Mouse (Mus musculus) midbrain, embryonic 16.5 days (tissue): ENCODE results near the gene Mphosph9. TPM values are rescaled to one million over a fixed set of nuclear protein-coding genes. Genes with fewer than 3 reads are reported as not detected.
"Not testable (repeated sequence)": the region's sequence is repeated elsewhere in the genome, so short reads cannot be mapped to it uniquely, and the experiment has no call there.

Experiments used
- ATAC-seq: fragments of 200-750 bp; cut with Nextera tagmentation; 2 replicates; pipeline ENCODE4 v1.8.0; 2017; ENCODE audit warnings: moderate TSS enrichment
- H3K27ac ChIP-seq: fragments of 300-500 bp; sonication (generic); 2 replicates; pipeline ENCODE4 v1.5.1; 2014; ENCODE audit warnings: mild to moderate bottlenecking, low read length, mixed read lengths
- H3K27me3 ChIP-seq: fragments of 300-500 bp; sonication (generic); 2 replicates; pipeline ENCODE4 v1.6.1; 2014; ENCODE audit warnings: low read depth, low read length, mixed read lengths; ENCODE audit not compliant: control insufficient read depth, insufficient read depth
- H3K36me3 ChIP-seq: fragments of 300-500 bp; sonication (generic); 2 replicates; pipeline ENCODE4 v1.6.1; 2014; ENCODE audit warnings: mild to moderate bottlenecking, low read length, moderate library complexity, mixed read lengths; ENCODE audit not compliant: control insufficient read depth, insufficient read depth
- H3K4me1 ChIP-seq: fragments of 300-500 bp; sonication (generic); 2 replicates; pipeline ENCODE4 v1.6.1; 2014; ENCODE audit warnings: mild to moderate bottlenecking, low read length, mixed read lengths; ENCODE audit not compliant: control insufficient read depth, insufficient read depth
- H3K4me2 ChIP-seq: fragments of 300-500 bp; sonication (generic); 2 replicates; pipeline ENCODE4 v1.6.1; 2014; ENCODE audit warnings: mild to moderate bottlenecking, low read length, mixed read lengths
- H3K4me3 ChIP-seq: fragments of 300-500 bp; sonication (generic); 2 replicates; pipeline ENCODE4 v1.5.1; 2014; ENCODE audit warnings: low read depth, mild to moderate bottlenecking, low read length, moderate library complexity, mixed read lengths
- H3K9ac ChIP-seq: fragments of 300-500 bp; sonication (generic); 2 replicates; pipeline ENCODE4 v1.6.1; 2014; ENCODE audit warnings: low read depth, low read length, mixed read lengths
- H3K9me3 ChIP-seq: fragments of 300-500 bp; sonication (generic); replicated peaks from 2 replicates; pipeline ENCODE4 v1.6.1; 2014; ENCODE audit warnings: mild to moderate bottlenecking, low read length, mixed read lengths; ENCODE audit not compliant: control insufficient read depth, poor library complexity, severe bottlenecking
- WGBS: fragments of 180-500 bp; shearing (Covaris S2); extraction: QIAGEN DNeasy Blood & Tissue Kit; methylation state at CpG from one replicate; pipeline ENCODE4 v1.1.7; 2014; 5-methylcytosine and 5-hydroxymethylcytosine counted together
- polyA plus RNA-seq: library from polyadenylated mRNA; unstranded; fragments of >200 nt; fragmentation: Nextera tagmentation; extraction: Ambion mirVana; gene quantifications from 2 replicates; pipeline ENCODE4 v1.2.1, GENCODE M21; 2015

The Mphosph9 gene
- polyA plus RNA-seq = 9.3 and 10.8 TPM in 2 replicates

GRCm38 (mm10) chr5:124327510-124328364 lies at the start of gene Mphosph9, which contains the start of gene 2810006K23Rik:
Gene Mphosph9, minus strand, starts transcription at chr5:124327972.
Gene 2810006K23Rik, plus strand, starts transcription at chr5:124328089.
- peak within 1 kb of the TSS; percentile 74 for H3K4me3 ChIP-seq
- H3K9me3 ChIP-seq = no peaks in the 10 kb centered on the region
- ATAC-seq = peak; percentile 98
- no peaks in the 10 kb centered on the region for H3K36me3 ChIP-seq
- H3K9ac ChIP-seq = peak within 1 kb of the TSS; percentile 80
- WGBS = under 1% methylated on average over 71 of the region's 72 CpGs
- H3K27me3 ChIP-seq = no peaks in the 10 kb centered on the region
- H3K4me1 ChIP-seq = peaks cover 18% of the 10 kb centered on the region
- H3K27ac ChIP-seq = peak within 1 kb of the TSS; percentile 98
- H3K4me2 ChIP-seq = peak within 1 kb of the TSS; percentile 90

DNA sequence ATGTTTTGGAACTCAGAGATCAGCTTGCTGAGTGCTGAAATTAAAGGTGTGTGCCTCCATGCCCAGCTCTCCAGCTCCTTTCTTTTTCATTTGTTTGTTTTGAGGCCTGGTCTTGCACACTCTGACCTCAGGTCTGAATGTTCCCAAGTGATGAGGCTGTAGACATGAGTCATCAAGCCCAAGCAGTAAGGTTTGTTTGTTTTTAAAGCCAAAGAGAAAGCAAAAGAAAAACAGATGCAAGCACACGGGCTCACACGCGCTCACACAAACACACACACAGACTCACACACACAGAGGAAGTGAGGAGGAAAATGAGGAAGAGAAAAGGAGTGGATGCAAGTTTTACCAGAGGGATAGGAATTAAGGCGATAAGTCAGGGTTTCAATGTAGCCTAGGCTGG lies 49.4 kb upstream of the Mphosph9 start:
- H3K9ac ChIP-seq = no peak overlapping the region
- H3K4me1 ChIP-seq = no peaks in the 10 kb centered on the region
- H3K36me3 ChIP-seq = peaks cover 46% of the 10 kb centered on the region
- ATAC-seq = no peak
- H3K4me3 ChIP-seq = no peak overlapping the region
- H3K4me2 ChIP-seq = no peak overlapping the region
- H3K27me3 ChIP-seq = no peaks in the 10 kb centered on the region
- no peak overlapping the region for H3K27ac ChIP-seq
- 94% methylated on average over 4 of the region's 4 CpGs for WGBS
- H3K9me3 ChIP-seq = no peaks in the 10 kb centered on the region

DNA sequence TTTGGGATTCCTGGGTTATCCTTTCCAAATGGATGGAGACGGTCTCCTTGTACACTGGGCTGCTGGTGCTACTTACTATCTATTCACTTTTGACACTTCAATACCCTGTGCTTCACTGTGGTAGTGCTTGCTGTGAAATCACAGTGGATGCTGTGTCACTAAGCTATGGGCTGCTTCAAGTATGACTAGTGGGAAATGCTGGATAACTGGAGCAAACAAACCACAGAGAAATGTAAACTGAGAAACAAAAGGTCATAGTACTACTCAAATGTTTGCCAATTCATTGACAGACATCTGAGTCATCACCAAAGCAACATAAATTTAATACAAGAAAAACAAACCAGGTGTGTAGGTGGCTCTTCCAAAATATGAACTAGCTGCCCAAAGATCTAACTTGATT lies 48.6 kb upstream of the Mphosph9 start:
- Histone ChIP-seq H3K27me3 (no peaks in the 10 kb centered on the region), H3K9me3 (no peaks in the 10 kb centered on the region), H3K4me2 (no peak overlapping the region), H3K27ac (no peak overlapping the region), H3K4me1 (no peaks in the 10 kb centered on the region), H3K36me3 (peaks cover 48% of the 10 kb centered on the region), H3K4me3 (no peak overlapping the region), H3K9ac (no peak overlapping the region)
- WGBS = 100% methylated on average over 1 of the region's 1 CpGs
- ATAC-seq = no peak

DNA sequence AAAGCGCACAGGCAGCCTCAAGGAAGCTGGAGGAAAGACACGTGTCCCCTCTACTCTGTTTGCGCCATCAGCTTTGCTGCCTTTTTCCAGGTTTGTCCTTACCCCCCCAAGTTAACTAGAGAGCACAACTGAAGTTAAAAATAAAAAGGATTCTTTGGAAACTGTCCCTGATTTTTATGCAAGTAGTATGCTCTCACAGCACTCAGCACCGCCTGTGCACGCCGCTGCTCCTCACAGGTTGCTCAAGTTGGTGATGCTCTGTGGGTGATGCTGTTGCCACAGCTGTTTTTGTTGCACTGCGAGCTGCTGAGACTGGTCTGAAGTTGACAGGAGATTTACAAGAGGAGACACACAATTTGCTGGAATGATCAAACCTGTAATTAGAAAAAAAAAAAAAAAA lies 46.5 kb upstream of the Mphosph9 start:
- H3K4me2 ChIP-seq = no peak overlapping the region
- H3K9me3 ChIP-seq = no peaks in the 10 kb centered on the region
- no peak overlapping the region for H3K9ac ChIP-seq
- WGBS = 96% methylated on average over 7 of the region's 7 CpGs
- no peak overlapping the region for H3K27ac ChIP-seq
- no peak overlapping the region for H3K4me3 ChIP-seq
- no peaks in the 10 kb centered on the region for H3K27me3 ChIP-seq
- peaks cover 41% of the 10 kb centered on the region for H3K36me3 ChIP-seq
- H3K4me1 ChIP-seq = no peaks in the 10 kb centered on the region
- no peak for ATAC-seq

DNA sequence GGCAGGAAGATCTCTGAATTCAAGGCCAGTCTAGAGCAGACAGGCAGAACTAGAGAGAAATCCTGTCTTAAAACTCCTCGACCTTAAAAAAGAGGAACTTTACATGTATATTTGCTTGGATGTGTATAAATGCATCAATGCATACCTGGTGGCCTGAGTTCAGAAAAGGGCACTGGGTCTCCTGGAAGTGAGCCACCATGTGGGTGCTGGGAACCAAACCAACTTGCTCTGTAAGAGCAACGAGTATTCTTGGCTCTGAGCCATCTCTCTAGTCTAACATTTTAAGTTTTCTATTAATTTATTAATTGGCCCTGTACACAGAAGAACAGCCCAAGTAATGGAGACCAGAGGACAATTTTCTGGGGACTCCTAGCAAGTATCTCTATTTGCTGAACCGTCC lies 38.9 kb upstream of the Mphosph9 start:
- no peak overlapping the region for H3K4me2 ChIP-seq
- no peak overlapping the region for H3K27ac ChIP-seq
- no peak overlapping the region for H3K4me3 ChIP-seq
- H3K9me3 ChIP-seq = no peaks in the 10 kb centered on the region
- H3K27me3 ChIP-seq = no peaks in the 10 kb centered on the region
- H3K9ac ChIP-seq = no peak overlapping the region
- no peaks in the 10 kb centered on the region for H3K4me1 ChIP-seq
- ATAC-seq = no peak
- 93% methylated on average over 3 of the region's 3 CpGs for whole genome bisulfite sequencing
- peaks cover 2% of the 10 kb centered on the region; the same call in 1 of the 2 replicates for H3K36me3 ChIP-seq

GRCm38 (mm10) chr5:124365754-124366153 lies 38.0 kb upstream of the Mphosph9 start:
- 89% methylated on average over 2 of the region's 2 CpGs for WGBS
- Histone ChIP-seq H3K4me1 (no peaks in the 10 kb centered on the region), H3K27ac (no peak overlapping the region), H3K9ac (no peak overlapping the region), H3K36me3 (no peaks in the 10 kb centered on the region; the same call in 1 of the 2 replicates), H3K27me3 (no peaks in the 10 kb centered on the region), H3K4me3 (no peak overlapping the region), H3K4me2 (no peak overlapping the region), H3K9me3 (no peaks in the 10 kb centered on the region)
- ATAC-seq = no peak

- no peak for ATAC-seq
- no peak overlapping the region for H3K4me2 ChIP-seq
- no peaks in the 10 kb centered on the region; the same call in 1 of the 2 replicates for H3K36me3 ChIP-seq
- no peak overlapping the region for H3K4me3 ChIP-seq
- no peaks in the 10 kb centered on the region for H3K9me3 ChIP-seq
- 75% methylated on average over 6 of the region's 6 CpGs for WGBS
- no peak overlapping the region for H3K9ac ChIP-seq
- H3K27ac ChIP-seq = no peak overlapping the region
- H3K27me3 ChIP-seq = no peaks in the 10 kb centered on the region
- no peaks in the 10 kb centered on the region for H3K4me1 ChIP-seq
Observed at GRCm38 (mm10) chr5:124364173-124364918, 36.6 kb upstream of the Mphosph9 start.

- H3K4me3 ChIP-seq, H3K9me3 ChIP-seq, H3K27me3 ChIP-seq, H3K4me2 ChIP-seq, H3K36me3 ChIP-seq, H3K27ac ChIP-seq, H3K4me1 ChIP-seq, ATAC-seq, H3K9ac ChIP-seq: not testable (repeated sequence)
- WGBS = 93% methylated on average over 5 of the region's 5 CpGs
Observed at GRCm38 (mm10) chr5:124362982-124363381, 35.2 kb upstream of the Mphosph9 start, which contains the start of gene Cdk2ap1. Gene Cdk2ap1, minus strand, starts transcription at chr5:124363082.

- Histone ChIP-seq H3K27ac (no peak overlapping the region), H3K27me3 (no peaks in the 10 kb centered on the region), H3K9me3 (no peaks in the 10 kb centered on the region), H3K4me1 (peaks cover 6% of the 10 kb centered on the region), H3K9ac (no peak overlapping the region), H3K4me2 (no peak overlapping the region), H3K4me3 (no peak overlapping the region), H3K36me3 (no peaks in the 10 kb centered on the region)
- ATAC-seq = no peak
- 87% methylated on average over 2 of the region's 2 CpGs for WGBS
Observed at GRCm38 (mm10) chr5:124359641-124360040, 31.9 kb upstream of the Mphosph9 start.
